Comparison of ENCODE assay signal across 9 mouse cellular contexts in the genomic region with DNA sequence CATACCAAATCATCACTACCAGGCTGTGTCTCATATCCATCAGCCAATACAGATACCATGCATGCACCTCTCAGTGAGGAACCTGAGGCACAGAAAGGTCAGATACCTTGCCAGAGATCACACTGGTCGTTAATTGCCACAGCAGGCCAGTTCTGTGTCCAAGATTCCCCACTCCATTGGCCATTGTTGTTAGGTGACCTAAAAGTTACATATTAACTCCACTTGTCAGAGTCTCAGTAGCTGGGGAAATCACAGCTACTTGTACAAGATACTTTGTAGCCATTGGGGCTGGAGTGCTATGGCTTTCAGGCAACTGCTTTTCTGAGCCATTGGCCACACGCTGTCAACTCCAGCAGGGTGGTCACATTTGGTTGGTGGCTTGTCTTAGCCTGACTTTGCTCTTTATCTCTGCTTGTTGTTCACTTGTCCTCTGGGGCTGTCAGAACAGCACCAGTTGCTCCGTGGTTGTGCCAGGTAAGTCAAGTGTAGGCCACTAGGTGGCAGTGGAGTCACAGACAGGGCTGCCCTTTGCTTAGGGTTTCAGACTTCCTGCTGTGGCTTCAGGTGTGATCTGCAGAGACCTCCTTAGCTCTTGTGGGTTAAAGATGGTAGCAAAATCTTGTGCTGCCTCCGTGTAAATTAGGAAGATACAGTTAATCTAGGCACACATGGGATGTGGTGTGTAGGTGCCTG.
A peak's percentile ranks its signal among the peaks of the same experiment; 100 is the strongest.
DNase-seq lines count a peak whose midpoint lies in the region; ATAC-seq and TF ChIP-seq lines count a peak whose summit lies in the region.
"Had no signal": no experiment of that assay in that cellular context is flagged by ENCODE, and none has a peak within 500 bp of the region (broad histone marks: within the 10 kb centered on the region; RNA-seq: fewer than 3 reads in every experiment).

No protein-coding gene starts in this region.

- H3K4me3 ChIP-seq in heart, embryonic 12.5 days = no peak overlapping the region
- H3K4me3 ChIP-seq in forebrain, postnatal 0 days (ENCODE audit: low read depth, low read length) = no peak overlapping the region
- H3K4me3 ChIP-seq in hindbrain, postnatal 0 days (ENCODE audit: low read length) = no peak overlapping the region

- ATAC-seq in heart, embryonic 12.5 days (ENCODE audit: insufficient number of reproducible peaks, low FRiP score) = no peak
- ATAC-seq in forebrain, postnatal 0 days = peak; percentile 45; the same call in 1 of the 2 replicates
- peak; percentile 33; the same call in 1 of the 2 replicates for ATAC-seq in hindbrain, postnatal 0 days

- peaks cover 12% of the 10 kb centered on the region for H3K4me1 ChIP-seq in heart, embryonic 12.5 days (replicated peaks)
- H3K4me1 ChIP-seq in forebrain, postnatal 0 days (ENCODE audit: insufficient read depth) = no peaks in the 10 kb centered on the region
- 0 out of 2 replicates have a peak, but pooled peaks cover 2% of the 10 kb centered on the region for H3K4me1 ChIP-seq in hindbrain, postnatal 0 days (ENCODE audit: insufficient read depth, low read length)

- H3K27ac ChIP-seq in heart, embryonic 12.5 days (ENCODE audit: poor library complexity, severe bottlenecking) = no peak overlapping the region
- no peak overlapping the region for H3K27ac ChIP-seq in forebrain, postnatal 0 days (ENCODE audit: low read depth, low read length)
- H3K27ac ChIP-seq in hindbrain, postnatal 0 days = no peak overlapping the region

- DNase-seq in heart, adult 11 months = peak; percentile 94
- peak; percentile 58 for DNase-seq in cerebellum, adult 11-12 months
- DNase-seq in forebrain, postnatal 0 days = peak; percentile 77
- peak; percentile 83 for DNase-seq in hindbrain, postnatal 0 days (ENCODE audit: low spot score)
- peak; percentile 60 to 64 for DNase-seq in left cerebral cortex, postnatal 36 days (ENCODE audit: low spot score in 2 of 2)
- DNase-seq in mesoderm, embryonic 11.5 days (ENCODE audit: low read depth, low spot score) = peak; percentile 81
- peak; percentile 63 for DNase-seq in skeletal muscle tissue, adult 2 months (ENCODE audit: low read depth, low spot score)

- no peaks in the 10 kb centered on the region for H3K27me3 ChIP-seq in heart, embryonic 12.5 days (replicated peaks)
- H3K27me3 ChIP-seq in forebrain, postnatal 0 days (ENCODE audit: insufficient read depth, low read length) = no peaks in the 10 kb centered on the region
- H3K27me3 ChIP-seq in hindbrain, postnatal 0 days (ENCODE audit: insufficient read depth, low read length) = no peaks in the 10 kb centered on the region
- H3K27me3 ChIP-seq: CH12.LX had no signal

- no peak overlapping the region for H3K4me2 ChIP-seq in heart, embryonic 12.5 days
- H3K4me2 ChIP-seq in forebrain, postnatal 0 days (ENCODE audit: low read depth) = no peak overlapping the region
- H3K4me2 ChIP-seq in hindbrain, postnatal 0 days (ENCODE audit: low read depth, low read length) = no peak overlapping the region

- H3K36me3 ChIP-seq in heart, embryonic 12.5 days = no peaks in the 10 kb centered on the region
- H3K36me3 ChIP-seq in forebrain, postnatal 0 days (ENCODE audit: insufficient read depth) = peaks cover 1% of the 10 kb centered on the region; the same call in 1 of the 2 replicates
- H3K36me3 ChIP-seq in hindbrain, postnatal 0 days (ENCODE audit: insufficient read depth, low read length) = no peaks in the 10 kb centered on the region; the same call in 1 of the 2 replicates

- no peaks in the 10 kb centered on the region for H3K9me3 ChIP-seq in heart, embryonic 12.5 days (replicated peaks)
- H3K9me3 ChIP-seq in forebrain, postnatal 0 days (ENCODE audit: low read length) = no peaks in the 10 kb centered on the region
- H3K9me3 ChIP-seq in hindbrain, postnatal 0 days (ENCODE audit: low read length) = no peaks in the 10 kb centered on the region

- H3K9ac ChIP-seq in heart, embryonic 12.5 days = no peak overlapping the region
- no peak overlapping the region for H3K9ac ChIP-seq in forebrain, postnatal 0 days
- no peak overlapping the region for H3K9ac ChIP-seq in hindbrain, postnatal 0 days (replicated peaks; ENCODE audit: low read length)

- WGBS in heart, embryonic 12.5 days = 19% methylated on average over 4 of the region's 4 CpGs
- WGBS in forebrain, postnatal 0 days = 34% methylated on average over 4 of the region's 4 CpGs
- WGBS in hindbrain, postnatal 0 days = 28% methylated on average over 4 of the region's 4 CpGs

- peak; percentile 89 for TF ChIP-seq CTCF in forebrain, postnatal 0 days (IDR thresholded peaks at IDR 0.05; ENCODE audit: low read depth)
- peak; percentile 95 for TF ChIP-seq CTCF in hindbrain, postnatal 0 days (IDR thresholded peaks at IDR 0.05; ENCODE audit: low read depth)

- intact Hi-C loops in left cerebral cortex, postnatal 36 days (cut with DNase I) = no loop called here
